Mouse (Mus musculus) erythroblast, embryonic 14.5 days (primary cell): Measurements from ENCODE around the gene BC037034. TPM values are rescaled to one million over a fixed set of nuclear protein-coding genes. Genes with fewer than 3 reads are reported as not detected.

Source experiments
- H3K27me3 ChIP-seq: 2 replicates; pipeline ENCODE4 v1.6.1; 2012; ENCODE audit warnings: inconsistent platforms; ENCODE audit not compliant: control insufficient read depth
- H3K36me3 ChIP-seq: 2 replicates; pipeline ENCODE4 v1.6.1; 2012; ENCODE audit warnings: mild to moderate bottlenecking, inconsistent platforms; ENCODE audit not compliant: control insufficient read depth
- H3K4me1 ChIP-seq: 2 replicates; pipeline ENCODE4 v1.6.1; 2012; ENCODE audit warnings: inconsistent platforms; ENCODE audit not compliant: control insufficient read depth
- H3K4me3 ChIP-seq: replicated peaks from 2 replicates; pipeline ENCODE3; 2012; ENCODE audit warnings: moderate library complexity, mild to moderate bottlenecking, inconsistent platforms
- H3K9me3 ChIP-seq: 2 replicates; pipeline ENCODE4 v1.6.1; 2012; ENCODE audit warnings: low read length, inconsistent platforms, mixed read lengths; ENCODE audit not compliant: control insufficient read depth
- GATA1 ChIP-seq: IDR thresholded peaks from 2 replicates; pipeline ENCODE4 v1.6.1; 2012; ENCODE audit warnings: low read length, inconsistent platforms, mixed read lengths
- TAL1 ChIP-seq: IDR thresholded peaks from 3 replicates; pipeline ENCODE4 v1.6.1; 2012; ENCODE audit warnings: low read length, inconsistent platforms, mixed read lengths
- polyA plus RNA-seq: library from polyadenylated mRNA; stranded (reverse); fragments of >175 nt; gene quantifications from 2 replicates; pipeline ENCODE4 v1.2.3, GENCODE M21; 2012

The BC037034 gene
- polyA plus RNA-seq, 1 experiment = 2.9 TPM

DNA sequence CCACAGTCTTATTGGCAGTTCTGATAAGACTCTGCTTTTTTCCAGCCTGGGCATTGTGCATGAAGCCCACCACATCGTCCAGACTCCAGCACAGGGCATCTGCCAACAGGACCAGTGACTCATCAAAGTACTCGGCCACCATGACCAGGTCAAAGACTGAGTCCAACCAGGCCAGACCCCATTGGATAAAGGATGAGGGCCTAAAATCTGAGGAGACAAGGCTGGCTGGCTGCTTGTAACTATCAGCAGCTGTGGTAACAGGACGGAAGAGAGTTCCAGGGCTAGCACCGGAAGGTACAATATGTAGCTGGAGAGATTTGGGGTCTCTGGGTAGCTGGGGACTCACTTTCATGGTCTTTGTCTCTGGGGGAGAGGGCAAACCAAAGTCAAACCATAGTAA is 1.9 kb upstream of the BC037034 start:
- H3K27me3 ChIP-seq = peaks cover 5% of the 10 kb centered on the region
- peaks cover 23% of the 10 kb centered on the region for H3K36me3 ChIP-seq
- no peak for TF ChIP-seq GATA1
- no peak for TF ChIP-seq TAL1
- H3K9me3 ChIP-seq = no peaks in the 10 kb centered on the region
- H3K4me1 ChIP-seq = peaks cover 44% of the 10 kb centered on the region
- H3K4me3 ChIP-seq = no peak overlapping the region

DNA sequence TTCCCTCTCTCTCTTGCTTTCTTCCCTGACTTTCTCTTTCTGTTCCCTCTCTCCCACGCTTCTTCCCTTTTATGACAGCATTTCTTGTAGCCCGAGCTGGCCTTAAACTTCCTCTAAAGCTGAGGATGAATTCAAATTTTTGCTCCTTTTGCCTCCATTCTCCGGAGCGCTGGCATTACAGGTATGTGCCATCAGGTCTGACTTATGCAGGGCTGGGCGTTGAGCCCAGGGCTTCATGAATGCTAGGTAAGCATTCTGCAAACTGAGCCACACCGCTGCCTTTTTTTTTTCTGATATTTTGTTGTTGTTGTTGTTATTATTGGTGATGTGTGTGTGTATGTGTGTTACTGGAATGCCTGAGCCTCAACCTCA is 360 bp upstream of the BC037034 start:
- peak overlapping the region; percentile 95 for H3K4me3 ChIP-seq
- no peaks in the 10 kb centered on the region for H3K27me3 ChIP-seq
- peaks cover 59% of the 10 kb centered on the region for H3K4me1 ChIP-seq
- TF ChIP-seq TAL1 (no peak), GATA1 (no peak)
- H3K9me3 ChIP-seq = no peaks in the 10 kb centered on the region
- H3K36me3 ChIP-seq = peaks cover 38% of the 10 kb centered on the region

DNA sequence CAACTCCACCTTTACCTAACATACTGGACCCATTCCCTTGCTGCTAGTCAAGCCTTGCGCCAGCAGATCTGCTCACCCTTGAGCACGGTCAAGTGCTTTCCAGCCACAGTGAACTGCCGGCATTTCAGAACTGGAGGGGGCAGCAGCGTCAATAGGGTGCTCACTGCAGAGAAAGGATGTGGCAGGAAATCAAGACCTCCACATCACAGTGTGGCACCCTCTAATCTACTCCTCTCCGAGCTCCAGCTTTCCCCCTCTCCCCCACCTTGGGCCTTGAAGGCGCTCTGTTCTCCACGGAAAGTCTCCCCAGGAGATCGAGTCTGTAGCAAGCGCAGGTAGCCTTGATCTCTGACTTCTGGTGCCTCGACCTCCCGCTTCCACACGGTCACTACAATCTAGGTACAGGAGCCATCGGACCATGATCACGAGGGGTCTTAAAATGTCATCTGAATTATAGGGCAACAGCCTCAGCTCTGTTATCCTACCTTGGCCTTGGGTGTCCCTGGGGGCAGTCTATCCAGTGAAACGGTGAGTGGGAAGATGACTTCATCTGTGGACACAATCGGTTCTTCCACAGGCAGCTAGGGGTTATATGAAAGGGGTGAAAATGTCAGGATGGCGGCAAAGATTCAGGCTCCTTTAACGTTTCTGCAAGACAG is 1.1 kb downstream of the BC037034 start:
- H3K9me3 ChIP-seq = no peaks in the 10 kb centered on the region
- H3K27me3 ChIP-seq = no peaks in the 10 kb centered on the region
- TF ChIP-seq TAL1 (no peak), GATA1 (no peak)
- peaks cover 51% of the 10 kb centered on the region for H3K36me3 ChIP-seq
- H3K4me3 ChIP-seq = peak overlapping the region; percentile 95
- H3K4me1 ChIP-seq = peaks cover 73% of the 10 kb centered on the region

DNA sequence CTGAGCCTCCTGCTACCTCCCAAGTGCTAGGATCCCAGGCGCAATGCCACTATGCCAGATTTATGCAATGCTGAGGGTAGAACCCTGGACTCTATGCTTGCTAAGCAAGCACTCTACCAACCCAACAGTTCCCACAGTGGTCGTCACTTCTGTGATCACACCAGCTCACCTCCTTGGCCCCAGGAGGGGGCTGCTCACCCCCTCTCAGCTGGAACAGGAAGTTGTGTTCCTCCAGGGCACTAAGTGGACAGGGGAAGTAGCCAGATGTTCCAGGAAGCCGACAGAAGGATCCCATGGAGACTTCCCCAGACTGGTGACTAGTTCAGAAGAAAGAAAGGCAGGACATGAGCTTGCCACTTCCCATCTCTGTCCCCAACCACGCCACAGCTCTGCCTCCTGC is 1.8 kb downstream of the BC037034 start:
- no peak for TF ChIP-seq GATA1
- no peak for TF ChIP-seq TAL1
- H3K36me3 ChIP-seq = peaks cover 54% of the 10 kb centered on the region
- peaks cover 77% of the 10 kb centered on the region for H3K4me1 ChIP-seq
- peak overlapping the region; percentile 95 for H3K4me3 ChIP-seq
- no peaks in the 10 kb centered on the region for H3K9me3 ChIP-seq
- no peaks in the 10 kb centered on the region for H3K27me3 ChIP-seq

DNA sequence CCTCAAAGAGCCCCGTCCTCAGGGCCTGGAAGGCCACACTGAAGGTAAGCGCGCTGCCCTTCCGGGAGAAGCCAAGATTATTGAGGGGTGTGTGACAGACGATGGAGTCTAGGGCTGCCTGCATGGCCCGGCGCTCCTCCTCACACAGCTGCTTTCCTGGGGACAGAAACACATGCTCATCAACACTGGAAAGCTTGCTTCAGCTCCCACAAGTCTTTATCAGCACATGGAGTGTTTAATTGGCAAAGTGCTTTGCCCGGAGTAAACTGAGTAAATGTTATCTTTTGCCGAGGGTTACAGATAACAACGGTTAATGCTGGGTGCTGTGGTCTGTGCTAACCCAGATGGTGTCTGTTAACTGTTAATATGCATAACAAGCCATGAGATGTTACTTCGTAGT is 3.0 kb downstream of the BC037034 start:
- Histone ChIP-seq H3K4me1 (peaks cover 89% of the 10 kb centered on the region), H3K27me3 (no peaks in the 10 kb centered on the region), H3K36me3 (peaks cover 54% of the 10 kb centered on the region), H3K9me3 (no peaks in the 10 kb centered on the region), H3K4me3 (peak overlapping the region; percentile 28)
- no peak for TF ChIP-seq TAL1
- 0 out of 2 replicates have a peak, but pooled peaks have one; percentile 26 for TF ChIP-seq GATA1

DNA sequence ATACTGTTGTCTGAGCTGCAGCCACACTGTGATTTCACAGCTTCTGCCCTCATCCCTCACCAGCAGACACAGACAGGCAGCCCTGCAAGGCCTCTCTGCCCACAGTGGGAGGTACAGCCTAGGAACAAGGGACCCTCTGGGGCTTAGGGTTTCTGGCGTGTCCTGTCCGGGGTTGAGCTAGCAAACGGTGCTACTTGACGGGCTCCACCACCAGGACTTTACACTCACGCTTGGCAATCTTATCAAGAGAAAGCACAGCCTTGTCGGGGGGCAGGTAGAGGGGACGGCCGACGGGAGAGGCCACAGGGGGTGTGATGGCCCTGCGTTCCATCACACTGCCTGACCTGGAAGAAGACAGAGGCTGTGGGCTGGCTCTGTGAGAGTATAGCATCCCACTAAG is 3.8 kb downstream of the BC037034 start:
- Histone ChIP-seq H3K4me1 (peaks cover 89% of the 10 kb centered on the region), H3K9me3 (no peaks in the 10 kb centered on the region), H3K36me3 (peaks cover 50% of the 10 kb centered on the region), H3K27me3 (no peaks in the 10 kb centered on the region), H3K4me3 (peak overlapping the region; percentile 28)
- no peak for TF ChIP-seq TAL1
- TF ChIP-seq GATA1 = no peak

DNA sequence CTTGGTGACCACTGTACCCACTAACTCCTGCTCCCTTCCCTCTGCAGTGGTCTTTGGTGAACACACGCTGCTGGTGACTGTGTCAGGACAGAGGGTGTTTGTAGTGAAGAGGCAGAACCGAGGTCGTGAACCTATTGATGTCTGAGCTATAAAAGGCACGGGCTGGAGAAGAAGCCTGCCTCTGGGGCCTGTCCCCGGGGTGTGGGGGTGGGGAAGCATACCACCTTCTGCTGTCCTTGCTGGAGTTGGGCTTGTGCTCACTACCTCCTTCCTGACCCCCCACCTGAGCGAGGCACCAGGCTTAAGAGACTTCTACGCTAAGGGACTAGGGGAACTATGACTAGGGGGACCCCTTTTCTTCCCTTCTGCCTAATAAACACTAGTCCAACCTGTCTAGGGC is 4.8 kb downstream of the BC037034 start:
- Histone ChIP-seq H3K9me3 (no peaks in the 10 kb centered on the region), H3K4me3 (no peak overlapping the region), H3K4me1 (peaks cover 84% of the 10 kb centered on the region), H3K36me3 (peaks cover 50% of the 10 kb centered on the region), H3K27me3 (no peaks in the 10 kb centered on the region)
- TF ChIP-seq GATA1 (no peak), TAL1 (no peak)

DNA sequence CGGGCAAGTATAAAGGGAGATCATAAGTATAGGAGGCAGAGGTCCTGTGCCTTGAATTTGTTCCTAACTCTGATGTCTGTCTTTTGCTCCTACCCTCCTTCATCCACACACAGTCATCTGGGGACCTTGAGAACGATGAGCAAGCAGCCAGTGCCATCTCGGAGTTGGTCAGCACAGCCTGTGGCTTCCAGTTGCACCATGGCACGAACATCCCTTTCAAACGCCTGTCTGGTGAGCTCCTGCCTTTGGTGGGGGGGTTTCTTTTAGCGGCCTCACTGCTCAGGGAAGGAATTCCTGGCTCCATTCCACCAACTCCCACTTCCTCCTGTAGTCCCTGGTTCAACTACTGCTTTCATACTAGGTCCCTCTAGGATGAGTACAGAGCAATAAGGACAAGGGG is 5.3 kb downstream of the BC037034 start:
- TF ChIP-seq TAL1 (no peak), GATA1 (no peak)
- H3K36me3 ChIP-seq = peaks cover 50% of the 10 kb centered on the region
- no peak overlapping the region for H3K4me3 ChIP-seq
- H3K9me3 ChIP-seq = no peaks in the 10 kb centered on the region
- H3K4me1 ChIP-seq = peaks cover 83% of the 10 kb centered on the region
- H3K27me3 ChIP-seq = no peaks in the 10 kb centered on the region

DNA sequence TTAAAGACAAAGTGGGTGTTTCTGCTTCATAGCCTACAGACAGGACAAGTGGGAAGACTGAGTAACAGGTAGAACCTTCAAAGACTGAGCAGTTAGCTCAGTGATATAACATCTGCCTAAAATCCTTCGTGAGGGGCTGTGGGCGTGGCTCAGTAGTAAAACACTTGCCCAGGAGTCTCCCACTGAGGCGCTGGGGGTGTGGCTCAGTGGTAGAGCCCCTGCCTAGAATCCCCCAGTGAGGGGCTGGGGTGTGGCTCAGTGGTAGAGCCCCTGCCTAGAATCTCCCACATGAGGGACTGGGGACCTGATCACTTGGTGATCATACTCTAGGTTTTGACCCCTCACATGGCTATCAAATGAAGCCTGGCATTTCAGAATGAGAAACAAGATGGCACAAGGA is 5.8 kb downstream of the BC037034 start:
- H3K9me3 ChIP-seq = no peaks in the 10 kb centered on the region; the same call in 1 of the 2 replicates
- peaks cover 78% of the 10 kb centered on the region for H3K4me1 ChIP-seq
- H3K36me3 ChIP-seq = peaks cover 50% of the 10 kb centered on the region
- TF ChIP-seq GATA1 = no peak
- no peak for TF ChIP-seq TAL1
- no peaks in the 10 kb centered on the region for H3K27me3 ChIP-seq
- no peak overlapping the region for H3K4me3 ChIP-seq

DNA sequence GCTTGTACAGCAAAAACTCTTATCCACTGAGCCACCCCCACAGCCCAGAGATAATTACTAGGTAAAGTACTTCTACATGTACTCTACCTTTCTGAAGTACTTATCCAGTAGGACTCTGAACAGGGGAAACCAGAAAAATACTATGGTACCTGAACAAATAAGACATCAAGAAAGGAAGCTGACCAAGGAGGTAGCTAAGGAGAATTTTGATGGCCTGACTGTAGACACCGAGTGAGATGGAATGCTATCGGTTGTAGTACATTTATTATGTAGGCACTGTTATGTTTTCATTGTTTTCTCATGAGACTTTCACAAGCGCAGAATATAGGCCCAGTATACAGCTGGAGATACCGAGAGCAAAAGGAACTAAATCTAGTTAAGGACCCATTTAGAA is 6.3 kb downstream of the BC037034 start:
- Histone ChIP-seq H3K9me3 (no peaks in the 10 kb centered on the region; the same call in 1 of the 2 replicates), H3K36me3 (peaks cover 50% of the 10 kb centered on the region), H3K4me1 (peaks cover 73% of the 10 kb centered on the region), H3K27me3 (no peaks in the 10 kb centered on the region), H3K4me3 (no peak overlapping the region)
- TF ChIP-seq TAL1 (no peak), GATA1 (no peak)
